Mouse (Mus musculus) kidney, embryonic 14.5 days (tissue): ENCODE measurements at regions not wholly inside any gene's neighbourhood (a gene's known extent, or its start where the extent isn't known, plus 50 kb on each side); places are given as distances from the start of the nearest gene placed in this dataset.

Experiments used
- ATAC-seq: fragments of 200-750 bp; cut with Nextera tagmentation; 2 replicates; pipeline ENCODE4 v1.8.0; 2017; ENCODE audit warnings: moderate number of reproducible peaks, mild to moderate bottlenecking, moderate TSS enrichment, moderate library complexity; ENCODE audit not compliant: low FRiP score, low TSS enrichment
- H3K27ac ChIP-seq: fragments of 300-500 bp; sonication (generic); 2 replicates; pipeline ENCODE4 v1.5.1; 2014; ENCODE audit warnings: low read depth, mild to moderate bottlenecking, low read length, moderate library complexity, mixed read lengths
- H3K27me3 ChIP-seq: fragments of 300-500 bp; sonication (generic); 2 replicates; pipeline ENCODE4 v1.6.1; 2014; ENCODE audit warnings: mild to moderate bottlenecking, low read length; ENCODE audit not compliant: control insufficient read depth, insufficient read depth
- H3K36me3 ChIP-seq: fragments of 300-500 bp; sonication (generic); 2 replicates; pipeline ENCODE4 v1.6.1; 2014; ENCODE audit warnings: low read length, mixed read lengths; ENCODE audit not compliant: control insufficient read depth, insufficient read depth
- H3K4me1 ChIP-seq: fragments of 300-500 bp; sonication (generic); 2 replicates; pipeline ENCODE4 v1.6.1; 2014; ENCODE audit warnings: low read length, mixed read lengths; ENCODE audit not compliant: control insufficient read depth, insufficient read depth
- H3K4me2 ChIP-seq: fragments of 300-500 bp; sonication (generic); replicated peaks from 2 replicates; pipeline ENCODE4 v1.6.1; 2014; ENCODE audit warnings: low read depth, mild to moderate bottlenecking, low read length
- H3K4me3 ChIP-seq: fragments of 300-500 bp; sonication (generic); 2 replicates; pipeline ENCODE4 v1.5.1; 2014; ENCODE audit warnings: mild to moderate bottlenecking, low read length
- H3K9ac ChIP-seq: fragments of 300-500 bp; sonication (generic); 2 replicates; pipeline ENCODE4 v1.6.1; 2014; ENCODE audit warnings: low read depth, mild to moderate bottlenecking, low read length, moderate library complexity
- H3K9me3 ChIP-seq: fragments of 300-500 bp; sonication (generic); 2 replicates; pipeline ENCODE4 v1.6.1; 2016; ENCODE audit warnings: low read length; ENCODE audit not compliant: control insufficient read depth
- WGBS: fragments of 180-500 bp; shearing (Covaris S2); extraction: QIAGEN DNeasy Blood & Tissue Kit; methylation state at CpG from one replicate; pipeline ENCODE4 v1.1.7; 2014; 5-methylcytosine and 5-hydroxymethylcytosine counted together

DNA sequence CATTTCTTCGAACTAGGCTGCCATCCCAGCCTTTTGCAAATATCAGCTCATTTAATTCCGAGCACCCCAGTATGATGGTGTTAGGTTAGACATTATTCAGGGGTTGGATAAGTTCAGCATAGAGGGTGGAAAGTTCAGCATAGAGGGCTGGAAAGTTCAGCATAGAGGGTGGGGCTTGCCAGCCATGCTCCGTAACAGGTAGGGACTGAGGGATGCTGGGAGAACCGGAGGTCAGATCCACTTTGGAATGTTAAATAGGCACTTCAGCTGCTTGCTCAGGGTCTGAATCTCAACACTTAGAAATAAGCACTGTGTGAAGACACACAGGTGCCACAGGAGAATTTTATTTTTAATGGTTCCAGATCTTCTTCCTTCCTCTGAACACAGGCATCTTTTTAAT, 1170.9 kb upstream of the A1bg start:
- Histone ChIP-seq H3K4me3 (no peak overlapping the region), H3K36me3 (no peaks in the 10 kb centered on the region), H3K27ac (no peak overlapping the region), H3K27me3 (no peaks in the 10 kb centered on the region), H3K4me1 (peaks cover 15% of the 10 kb centered on the region), H3K9me3 (no peaks in the 10 kb centered on the region), H3K9ac (no peak overlapping the region), H3K4me2 (no peak overlapping the region)
- no peak for ATAC-seq
- 66% methylated on average over 4 of the region's 4 CpGs for WGBS

DNA sequence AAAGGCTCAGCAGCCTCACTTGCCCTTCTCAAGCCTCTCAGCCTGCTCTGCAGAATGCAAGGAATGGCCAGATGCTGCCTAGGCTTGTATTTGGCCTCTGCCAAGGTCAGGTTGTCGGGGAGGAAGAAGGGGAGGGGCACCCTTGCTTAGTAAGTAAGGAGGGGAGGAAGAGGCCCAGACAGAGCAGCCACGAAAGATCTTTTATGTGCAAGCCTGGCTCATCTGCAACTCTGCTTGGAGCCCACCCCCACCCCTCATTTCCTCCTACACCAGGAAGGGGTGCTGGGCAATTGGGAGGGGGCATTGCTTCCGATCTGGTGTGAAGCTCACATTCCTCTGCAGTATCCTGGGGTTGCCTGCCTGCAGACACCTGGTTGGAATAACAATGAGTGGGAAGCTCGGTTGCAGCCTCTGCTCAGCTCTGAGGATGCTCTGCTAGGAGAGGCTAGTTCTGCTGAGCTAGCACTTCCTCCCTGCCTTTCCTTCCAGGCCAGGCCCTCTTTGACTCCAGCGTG, 1169.9 kb upstream of the A1bg start:
- no peak overlapping the region for H3K27ac ChIP-seq
- H3K4me1 ChIP-seq: peaks cover 15% of the 10 kb centered on the region
- peak; percentile 74 for ATAC-seq
- H3K9ac ChIP-seq: no peak overlapping the region
- no peaks in the 10 kb centered on the region for H3K9me3 ChIP-seq
- WGBS: 0% methylated on average over 5 of the region's 5 CpGs
- no peaks in the 10 kb centered on the region for H3K36me3 ChIP-seq
- no peak overlapping the region for H3K4me2 ChIP-seq
- no peak overlapping the region for H3K4me3 ChIP-seq
- no peaks in the 10 kb centered on the region for H3K27me3 ChIP-seq

DNA sequence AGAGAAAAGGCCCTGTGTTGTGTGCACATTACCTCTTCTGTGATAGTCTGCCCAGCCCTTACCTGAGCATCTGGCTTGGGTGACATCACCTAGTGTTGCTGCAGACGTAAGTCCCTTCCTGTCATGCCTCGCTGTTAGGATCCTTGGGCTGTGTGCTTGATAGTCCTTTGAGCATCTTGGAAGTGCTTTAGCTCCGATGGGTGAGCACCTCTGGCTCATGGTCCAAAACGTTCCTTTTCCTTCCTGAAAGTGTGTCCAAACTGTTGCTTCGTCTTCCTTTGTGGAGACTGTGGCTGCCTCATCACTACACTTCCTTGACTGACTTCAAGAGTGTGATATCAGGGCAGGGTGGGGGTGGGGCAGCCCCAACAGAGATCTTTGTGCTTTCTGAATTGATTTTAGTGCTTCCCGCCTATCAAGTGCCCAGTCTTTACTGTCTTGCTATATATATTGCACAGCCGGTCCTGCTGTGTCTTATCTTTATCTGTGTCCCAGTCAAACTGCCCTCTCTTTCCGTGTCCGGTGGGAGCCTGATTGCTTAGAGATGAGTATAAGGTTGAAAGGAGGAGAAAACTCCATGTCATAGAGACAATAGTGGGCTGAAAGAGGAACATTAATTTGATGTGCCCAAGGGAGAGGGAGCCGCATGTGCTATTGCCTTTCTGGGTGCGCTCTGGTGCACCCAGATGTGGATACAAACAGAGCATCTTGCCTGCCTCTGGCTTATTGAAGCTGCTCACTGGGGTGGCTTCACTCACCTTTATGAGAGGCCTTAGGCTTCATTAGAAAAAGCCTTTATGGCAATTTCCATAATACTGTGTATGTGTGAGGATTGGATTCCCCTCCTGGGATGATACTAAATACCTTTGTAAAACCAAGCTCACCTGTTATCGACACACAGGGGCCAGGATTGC, 1169.2 kb upstream of the A1bg start:
- no peak overlapping the region for H3K4me2 ChIP-seq
- no peaks in the 10 kb centered on the region for H3K9me3 ChIP-seq
- H3K4me3 ChIP-seq: no peak overlapping the region
- no peak for ATAC-seq
- no peak overlapping the region for H3K9ac ChIP-seq
- 50% methylated on average over 12 of the region's 12 CpGs for WGBS
- H3K27me3 ChIP-seq: no peaks in the 10 kb centered on the region
- no peaks in the 10 kb centered on the region for H3K36me3 ChIP-seq
- H3K27ac ChIP-seq: no peak overlapping the region
- H3K4me1 ChIP-seq: peaks cover 15% of the 10 kb centered on the region

DNA sequence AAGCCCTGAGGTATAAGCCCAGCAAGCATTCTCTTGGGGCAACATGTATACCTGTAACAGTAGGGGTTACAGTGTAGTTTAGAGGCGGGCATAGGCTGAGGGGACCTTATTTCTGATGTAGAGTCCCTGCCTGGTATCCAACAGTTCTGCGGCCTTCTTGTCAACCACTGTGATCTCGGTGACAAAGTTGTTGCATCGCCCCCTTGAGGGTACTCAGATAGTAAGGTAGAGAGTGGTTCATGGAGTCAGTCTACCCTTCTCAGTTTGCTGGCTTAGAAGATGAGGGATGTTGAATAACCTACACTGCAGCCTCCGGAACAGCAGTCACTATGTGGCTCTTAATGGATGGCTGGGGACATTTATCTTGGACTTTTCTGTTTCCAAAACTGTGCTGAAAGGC, 1168.3 kb upstream of the A1bg start:
- H3K9ac ChIP-seq: no peak overlapping the region
- 93% methylated on average over 5 of the region's 5 CpGs for WGBS
- H3K27me3 ChIP-seq: no peaks in the 10 kb centered on the region
- H3K4me1 ChIP-seq: peaks cover 15% of the 10 kb centered on the region
- no peak overlapping the region for H3K4me2 ChIP-seq
- no peak for ATAC-seq
- H3K36me3 ChIP-seq: no peaks in the 10 kb centered on the region
- H3K4me3 ChIP-seq: no peak overlapping the region
- H3K27ac ChIP-seq: no peak overlapping the region
- H3K9me3 ChIP-seq: no peaks in the 10 kb centered on the region

DNA sequence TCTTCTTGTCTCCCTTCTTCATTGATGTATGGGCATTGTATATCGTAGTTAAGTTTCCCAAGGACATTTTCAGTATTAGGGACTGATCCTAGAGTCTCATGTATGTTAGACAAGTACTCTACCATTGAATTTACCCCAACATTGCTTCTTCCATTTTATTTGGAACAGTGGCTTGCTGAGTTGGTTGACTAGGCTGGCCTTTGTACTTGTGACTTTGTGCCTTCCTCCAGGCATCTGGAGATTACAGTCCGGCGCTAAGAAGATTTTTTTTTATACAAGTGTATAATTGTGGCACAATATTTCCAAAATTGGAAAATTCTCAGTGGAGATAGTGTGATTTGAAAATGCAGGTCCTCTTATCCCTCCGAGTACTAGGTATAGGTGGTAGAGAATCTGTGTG, 1165.5 kb upstream of the A1bg start:
- Histone ChIP-seq H3K4me1 (peaks cover 13% of the 10 kb centered on the region), H3K36me3 (no peaks in the 10 kb centered on the region), H3K9me3 (no peaks in the 10 kb centered on the region), H3K27ac (no peak overlapping the region), H3K27me3 (no peaks in the 10 kb centered on the region), H3K4me3 (no peak overlapping the region), H3K9ac (no peak overlapping the region), H3K4me2 (no peak overlapping the region)
- 89% methylated on average over 4 of the region's 4 CpGs for WGBS
- no peak for ATAC-seq

DNA sequence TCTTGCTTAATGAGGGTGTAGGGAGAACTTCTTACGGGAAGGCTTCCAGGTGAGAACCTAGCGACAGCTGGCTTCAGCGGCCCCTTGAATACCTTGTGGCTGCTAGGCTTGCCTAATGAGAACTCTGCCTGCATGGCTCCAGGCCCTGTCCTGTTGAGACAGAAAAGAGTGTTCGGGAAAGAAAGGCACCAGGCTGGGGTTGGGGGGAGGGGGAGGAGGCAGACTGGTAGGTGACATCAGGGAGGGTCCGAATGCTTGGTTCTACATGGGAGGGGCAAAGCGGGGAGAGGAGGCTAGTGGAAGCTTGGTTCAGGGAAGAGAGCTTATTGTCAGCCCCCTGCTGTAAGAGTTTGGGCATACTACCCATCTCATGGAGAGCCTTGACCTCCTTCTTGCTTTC, 1164.9 kb upstream of the A1bg start:
- H3K9me3 ChIP-seq: no peaks in the 10 kb centered on the region
- H3K27ac ChIP-seq: no peak overlapping the region
- H3K4me3 ChIP-seq: no peak overlapping the region
- H3K4me1 ChIP-seq: peaks cover 8% of the 10 kb centered on the region
- H3K4me2 ChIP-seq: no peak overlapping the region
- H3K36me3 ChIP-seq: no peaks in the 10 kb centered on the region
- WGBS: 60% methylated on average over 6 of the region's 6 CpGs
- no peaks in the 10 kb centered on the region for H3K27me3 ChIP-seq
- no peak overlapping the region for H3K9ac ChIP-seq
- no peak for ATAC-seq

DNA sequence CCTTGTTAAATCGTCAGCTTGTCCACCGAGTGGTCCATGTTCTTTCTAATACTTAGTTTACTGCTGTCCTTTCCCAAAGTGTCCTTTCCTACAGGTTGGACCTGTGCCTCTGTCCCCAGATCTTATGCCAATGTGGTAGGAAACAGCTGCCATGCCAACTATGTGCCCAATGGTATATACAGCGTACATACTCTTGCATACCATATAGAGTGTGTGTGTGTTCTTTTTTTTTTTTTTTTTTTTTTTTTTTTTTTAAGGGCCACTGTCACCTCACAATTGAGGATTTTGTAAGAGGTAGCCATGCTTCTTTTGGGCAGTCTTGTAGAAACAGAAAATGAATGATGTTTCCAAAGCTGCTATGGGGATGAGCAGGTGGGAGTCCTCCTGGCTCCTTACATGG, 1163.2 kb upstream of the A1bg start:
- ATAC-seq: no peak
- Histone ChIP-seq H3K4me2 (no peak overlapping the region), H3K9ac (no peak overlapping the region), H3K27ac (no peak overlapping the region), H3K4me3 (no peak overlapping the region), H3K4me1 (no peaks in the 10 kb centered on the region), H3K36me3 (no peaks in the 10 kb centered on the region), H3K9me3 (no peaks in the 10 kb centered on the region), H3K27me3 (no peaks in the 10 kb centered on the region)
- WGBS: 86% methylated on average over 3 of the region's 3 CpGs

DNA sequence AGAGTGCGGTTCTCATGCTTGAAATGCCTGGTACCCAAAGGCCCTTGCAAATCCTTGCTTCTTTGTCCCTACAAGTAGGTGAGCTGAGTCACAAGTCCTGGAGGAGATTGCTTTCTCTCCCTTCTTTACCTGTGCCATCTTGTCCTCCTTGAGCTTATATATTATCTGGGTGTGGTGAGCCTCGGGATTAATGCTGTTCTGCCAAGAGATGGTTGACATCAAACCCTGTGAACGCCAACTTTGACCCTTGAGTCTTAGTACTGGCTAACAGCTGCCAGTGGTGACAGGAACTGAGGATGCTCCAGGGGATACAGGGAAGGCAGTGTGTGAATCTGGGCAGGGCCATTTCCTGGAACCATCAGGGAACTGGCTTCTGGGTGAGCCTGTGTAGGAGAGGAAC, 1160.5 kb upstream of the A1bg start:
- H3K27ac ChIP-seq: no peak overlapping the region
- no peaks in the 10 kb centered on the region for H3K27me3 ChIP-seq
- 99% methylated on average over 3 of the region's 3 CpGs for WGBS
- no peak overlapping the region for H3K4me2 ChIP-seq
- H3K9ac ChIP-seq: no peak overlapping the region
- no peak overlapping the region for H3K4me3 ChIP-seq
- no peaks in the 10 kb centered on the region for H3K4me1 ChIP-seq
- ATAC-seq: no peak
- no peaks in the 10 kb centered on the region for H3K36me3 ChIP-seq
- H3K9me3 ChIP-seq: no peaks in the 10 kb centered on the region

DNA sequence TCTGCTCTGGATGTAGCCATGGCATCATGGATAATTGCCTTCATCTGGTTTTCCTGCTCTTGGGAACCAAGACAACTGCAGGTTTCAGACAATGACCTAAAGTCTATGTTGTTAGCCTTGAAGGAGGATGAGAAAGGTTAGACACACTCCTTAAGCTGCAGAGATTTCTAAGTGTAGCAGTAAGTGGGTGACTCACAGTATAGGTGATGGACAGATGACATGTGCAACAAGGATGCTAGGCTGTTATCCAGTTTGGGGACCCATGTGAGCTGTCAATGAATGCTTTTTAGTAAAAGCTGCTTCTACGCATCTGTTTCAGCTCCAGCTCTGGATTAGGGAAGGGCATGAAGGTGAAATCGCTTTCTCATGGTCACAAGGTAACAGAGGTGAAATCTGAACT, 1159.7 kb upstream of the A1bg start:
- Histone ChIP-seq H3K9ac (no peak overlapping the region), H3K27ac (no peak overlapping the region), H3K4me1 (no peaks in the 10 kb centered on the region), H3K36me3 (no peaks in the 10 kb centered on the region), H3K4me2 (no peak overlapping the region), H3K4me3 (no peak overlapping the region), H3K9me3 (no peaks in the 10 kb centered on the region), H3K27me3 (no peaks in the 10 kb centered on the region)
- ATAC-seq: no peak
- 93% methylated on average over 2 of the region's 2 CpGs for WGBS
